Mouse (Mus musculus): Measurements from ENCODE around the gene Inpp4a. TPM values are rescaled to one million over a fixed set of nuclear protein-coding genes. Genes with fewer than 3 reads are reported as not detected.
A peak's percentile ranks its signal among the peaks of the same experiment; 100 is the strongest.

Gene Inpp4a
- polyA plus RNA-seq, 1 experiment, result 24.7 TPM

GRCm38 (mm10) chr1:37317644-37318285 is 18.1 kb downstream of the Inpp4a start:
- peaks cover 20% of the 10 kb centered on the region for H3K4me1 ChIP-seq (ENCODE audit: control insufficient read depth, insufficient read depth, low read length)
- no peak for DNase-seq
- WGBS, result 54% methylated on average over 7 of the region's 7 CpGs
- TF ChIP-seq POLR2A (IDR thresholded peaks at IDR 0.05; ENCODE audit: borderline replicate concordance, extremely low read depth, low read depth, low read length) (no peak), CTCF (IDR thresholded peaks at IDR 0.05; ENCODE audit: insufficient read depth, low read length) (no peak)
- H3K4me3 ChIP-seq (replicated peaks; ENCODE audit: extremely low read depth, low read depth, low read length), result no peak overlapping the region

DNA sequence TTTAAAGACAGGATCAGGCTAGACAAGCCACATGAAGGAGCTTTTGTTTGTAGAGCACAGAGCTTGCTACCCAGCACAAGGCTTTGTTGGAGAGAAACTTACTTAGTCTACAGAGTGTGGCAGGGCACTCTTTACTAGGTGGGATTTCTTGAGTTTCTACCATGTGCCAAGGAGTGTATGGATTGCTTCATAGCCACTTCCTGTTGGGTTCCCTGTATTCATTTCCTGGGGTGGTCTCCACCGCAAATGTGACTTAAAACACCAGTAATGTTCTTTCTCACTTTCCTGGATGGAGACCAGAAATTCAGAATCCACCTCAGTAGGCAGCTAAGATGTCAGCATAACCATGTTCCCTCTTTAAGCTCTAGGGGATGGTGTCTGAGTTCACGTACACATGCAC is 18.9 kb downstream of the Inpp4a start:
- TF ChIP-seq POLR2A (IDR thresholded peaks at IDR 0.05; ENCODE audit: borderline replicate concordance, extremely low read depth, low read depth, low read length) (no peak), CTCF (IDR thresholded peaks at IDR 0.05; ENCODE audit: insufficient read depth, low read length) (no peak)
- 62% methylated on average over 2 of the region's 2 CpGs for whole genome bisulfite sequencing
- no peak for DNase-seq
- H3K4me3 ChIP-seq (replicated peaks; ENCODE audit: extremely low read depth, low read depth, low read length), result no peak overlapping the region
- H3K4me1 ChIP-seq (ENCODE audit: control insufficient read depth, insufficient read depth, low read length), result peaks cover 19% of the 10 kb centered on the region

DNA sequence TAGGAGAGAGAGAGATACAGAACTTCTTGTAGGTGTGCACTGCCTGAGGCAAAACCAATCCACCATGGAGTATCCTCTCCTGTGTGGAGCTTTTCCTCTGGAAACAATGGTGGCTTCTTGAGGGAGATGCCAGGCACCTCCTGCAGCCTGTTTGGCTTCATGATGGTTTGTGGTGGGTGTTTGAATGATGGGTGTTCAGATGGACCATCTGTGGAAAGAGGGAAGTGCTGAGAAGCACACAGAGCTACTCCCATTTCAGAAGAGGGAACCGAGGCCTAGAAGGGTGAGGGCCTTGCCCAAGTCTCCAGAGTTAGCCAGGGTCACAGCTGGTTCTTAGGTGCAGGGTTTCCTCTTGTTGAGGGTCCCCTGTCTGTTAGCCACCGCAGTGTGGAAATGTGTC is 23.0 kb downstream of the Inpp4a start:
- Histone ChIP-seq H3K4me3 (replicated peaks; ENCODE audit: extremely low read depth, low read depth, low read length) (no peak overlapping the region), H3K4me1 (ENCODE audit: control insufficient read depth, insufficient read depth, low read length) (peaks cover 12% of the 10 kb centered on the region)
- TF ChIP-seq CTCF (IDR thresholded peaks at IDR 0.05; ENCODE audit: insufficient read depth, low read length), result no peak
- no peak for TF ChIP-seq POLR2A (IDR thresholded peaks at IDR 0.05; ENCODE audit: borderline replicate concordance, extremely low read depth, low read depth, low read length)
- 79% methylated on average over 2 of the region's 2 CpGs for WGBS
- no peak for DNase-seq

- no peak for TF ChIP-seq POLR2A (IDR thresholded peaks at IDR 0.05; ENCODE audit: borderline replicate concordance, extremely low read depth, low read depth, low read length)
- TF ChIP-seq CTCF (IDR thresholded peaks at IDR 0.05; ENCODE audit: insufficient read depth, low read length), result no peak
- Histone ChIP-seq H3K4me1 (ENCODE audit: control insufficient read depth, insufficient read depth, low read length) (peaks cover 9% of the 10 kb centered on the region), H3K4me3 (replicated peaks; ENCODE audit: extremely low read depth, low read depth, low read length) (no peak overlapping the region)
- 62% methylated on average over 4 of the region's 4 CpGs for WGBS
- no peak for DNase-seq
These were observed 23.5 kb downstream of the Inpp4a start for GRCm38 (mm10) chr1:37323208-37323607.

- no peak for DNase-seq
- Histone ChIP-seq H3K4me1 (ENCODE audit: control insufficient read depth, insufficient read depth, low read length) (peaks cover 7% of the 10 kb centered on the region), H3K4me3 (replicated peaks; ENCODE audit: extremely low read depth, low read depth, low read length) (no peak overlapping the region)
- TF ChIP-seq CTCF (IDR thresholded peaks at IDR 0.05; ENCODE audit: insufficient read depth, low read length), result no peak
- TF ChIP-seq POLR2A (IDR thresholded peaks at IDR 0.05; ENCODE audit: borderline replicate concordance, extremely low read depth, low read depth, low read length), result no peak
- 21% methylated on average over 5 of the region's 5 CpGs for WGBS
These were observed 24.9 kb downstream of the Inpp4a start for GRCm38 (mm10) chr1:37324569-37324968.

DNA sequence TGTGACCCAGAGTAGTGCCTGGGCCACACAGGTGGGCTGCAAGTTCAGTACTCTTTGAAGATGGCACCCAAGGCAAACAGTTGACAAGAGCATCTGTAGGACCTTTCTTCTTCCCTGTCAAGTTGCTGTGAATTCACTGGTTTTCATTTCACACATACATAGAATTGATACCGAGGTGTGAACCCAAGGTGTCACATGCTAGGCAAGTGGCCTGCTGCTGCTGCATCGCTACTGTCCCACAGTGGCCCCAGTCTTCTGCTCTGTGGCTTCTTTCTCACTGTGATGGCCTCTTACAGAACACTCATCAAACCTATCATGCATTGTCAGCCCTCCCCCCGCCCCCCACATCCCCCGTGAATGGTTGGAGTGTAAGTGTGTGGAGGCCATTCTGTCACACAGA is 27.6 kb downstream of the Inpp4a start:
- Histone ChIP-seq H3K4me3 (replicated peaks; ENCODE audit: extremely low read depth, low read depth, low read length) (no peak overlapping the region), H3K4me1 (ENCODE audit: control insufficient read depth, insufficient read depth, low read length) (peaks cover 7% of the 10 kb centered on the region)
- no peak for DNase-seq
- WGBS, result 79% methylated on average over 4 of the region's 4 CpGs
- no peak for TF ChIP-seq CTCF (IDR thresholded peaks at IDR 0.05; ENCODE audit: insufficient read depth, low read length)

DNA sequence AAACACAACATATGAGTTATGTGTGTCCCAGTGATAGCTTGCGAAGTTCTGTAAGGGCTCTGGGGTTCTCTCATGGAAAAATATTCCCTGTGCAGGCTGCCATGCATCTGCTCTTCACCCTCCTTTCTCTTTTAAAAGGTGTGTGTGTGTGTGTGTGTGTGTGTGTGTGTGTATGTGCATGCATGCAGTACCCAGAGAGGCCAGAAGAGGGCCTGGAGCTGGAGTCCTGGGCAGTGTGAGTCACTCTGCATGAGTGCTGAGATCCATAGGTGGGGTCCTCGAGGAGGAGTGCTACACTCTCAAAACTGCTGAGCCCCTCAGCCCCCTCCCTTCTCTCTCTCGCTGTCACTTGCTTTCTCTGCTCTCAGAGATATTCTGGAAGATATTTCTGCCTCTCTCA is 29.5 kb downstream of the Inpp4a start:
- no peak for DNase-seq
- H3K4me1 ChIP-seq (ENCODE audit: control insufficient read depth, insufficient read depth, low read length), result peaks cover under 1% of the 10 kb centered on the region; the same call in 1 of the 2 replicates
- WGBS, result 89% methylated on average over 3 of the region's 3 CpGs
- H3K4me3 ChIP-seq (replicated peaks; ENCODE audit: extremely low read depth, low read depth, low read length), result no peak overlapping the region
- TF ChIP-seq POLR2A (IDR thresholded peaks at IDR 0.05; ENCODE audit: borderline replicate concordance, extremely low read depth, low read depth, low read length) (no peak), CTCF (IDR thresholded peaks at IDR 0.05; ENCODE audit: insufficient read depth, low read length) (0 out of 2 replicates have a peak, but pooled peaks have one; percentile 4)

DNA sequence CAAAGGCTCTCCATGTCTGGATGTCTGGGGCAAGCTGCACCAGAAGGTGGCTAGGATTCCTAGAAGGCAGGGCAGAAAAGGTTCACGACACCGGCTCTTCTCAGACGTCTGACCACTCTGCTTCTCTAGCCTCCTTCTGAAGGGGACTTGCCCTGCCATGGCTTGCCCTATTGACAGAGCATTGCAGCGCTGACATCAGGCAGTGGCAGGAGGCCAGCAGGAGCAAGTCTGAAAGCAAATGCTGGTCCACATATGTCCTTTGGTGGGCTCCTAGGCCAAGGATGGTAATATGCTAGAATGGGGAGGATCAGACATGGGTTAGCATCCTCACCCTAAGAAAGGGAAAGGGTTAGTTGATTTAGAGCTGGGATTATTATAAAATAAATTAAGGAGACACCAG is 30.2 kb downstream of the Inpp4a start:
- no peak for TF ChIP-seq POLR2A (IDR thresholded peaks at IDR 0.05; ENCODE audit: borderline replicate concordance, extremely low read depth, low read depth, low read length)
- H3K4me3 ChIP-seq (replicated peaks; ENCODE audit: extremely low read depth, low read depth, low read length), result no peak overlapping the region
- no peaks in the 10 kb centered on the region for H3K4me1 ChIP-seq (ENCODE audit: control insufficient read depth, insufficient read depth, low read length)
- DNase-seq, result no peak
- 89% methylated on average over 4 of the region's 4 CpGs for WGBS

DNA sequence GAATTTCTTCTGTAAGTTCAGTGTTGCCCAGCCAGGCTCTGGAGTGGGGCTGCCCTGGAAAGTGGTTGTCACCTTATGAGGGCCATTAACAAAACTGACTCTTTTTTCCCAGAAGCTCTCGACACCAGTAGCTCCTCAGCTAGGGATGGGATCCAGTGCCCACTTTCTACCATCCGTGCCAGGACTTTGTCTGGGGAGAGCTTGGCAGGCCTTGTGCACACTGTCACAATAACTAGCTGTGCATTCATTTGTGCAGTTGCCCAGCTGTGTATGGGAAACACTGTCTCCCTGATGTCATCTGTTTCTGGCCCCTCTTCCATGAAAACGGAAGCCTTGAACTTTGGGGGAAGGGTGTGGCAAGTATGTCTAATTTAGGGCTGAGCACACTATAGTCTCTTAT is 33.1 kb downstream of the Inpp4a start:
- Histone ChIP-seq H3K4me1 (ENCODE audit: control insufficient read depth, insufficient read depth, low read length) (peaks cover 3% of the 10 kb centered on the region; the same call in 1 of the 2 replicates), H3K4me3 (replicated peaks; ENCODE audit: extremely low read depth, low read depth, low read length) (no peak overlapping the region)
- no peak for DNase-seq
- TF ChIP-seq CTCF (IDR thresholded peaks at IDR 0.05; ENCODE audit: insufficient read depth, low read length) (no peak), POLR2A (IDR thresholded peaks at IDR 0.05; ENCODE audit: borderline replicate concordance, extremely low read depth, low read depth, low read length) (no peak)
- WGBS, result 40% methylated on average over 3 of the region's 3 CpGs

DNA sequence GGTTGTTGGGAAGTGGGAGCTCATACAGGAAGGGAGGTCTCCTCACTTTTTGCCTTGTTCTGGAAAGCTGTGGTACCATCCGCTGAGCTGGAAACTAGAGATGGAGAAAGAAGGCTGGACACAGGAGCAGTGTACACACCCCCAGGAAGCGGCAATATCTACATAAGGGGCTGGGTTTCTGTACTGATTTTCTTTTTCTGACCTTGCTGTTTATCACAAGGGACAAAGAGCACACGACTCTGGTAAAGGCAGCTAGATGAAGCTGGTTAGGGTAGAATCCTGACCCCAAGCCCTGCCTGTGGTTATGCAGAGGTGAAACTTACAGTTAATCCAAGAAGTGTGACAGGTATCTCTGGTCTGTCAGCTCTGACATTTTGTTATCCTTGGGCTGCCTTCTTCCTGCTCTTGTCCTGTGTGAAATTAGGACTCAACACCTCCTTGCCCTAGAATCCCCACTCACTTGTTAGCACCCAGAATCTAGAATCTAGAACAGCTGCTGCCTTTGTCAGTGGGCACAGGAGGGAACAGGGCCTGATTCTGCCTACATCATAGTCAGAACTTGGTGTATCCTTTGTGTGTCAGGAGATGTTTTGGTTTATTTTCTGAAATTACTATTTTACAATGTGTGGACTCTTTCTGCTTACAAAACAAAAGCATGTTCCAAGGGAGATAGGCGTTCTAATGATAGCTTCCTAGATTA is 34.2 kb downstream of the Inpp4a start:
- H3K4me1 ChIP-seq (ENCODE audit: control insufficient read depth, insufficient read depth, low read length), result peaks cover 3% of the 10 kb centered on the region; the same call in 1 of the 2 replicates
- no peak for TF ChIP-seq POLR2A (IDR thresholded peaks at IDR 0.05; ENCODE audit: borderline replicate concordance, extremely low read depth, low read depth, low read length)
- TF ChIP-seq CTCF (IDR thresholded peaks at IDR 0.05; ENCODE audit: insufficient read depth, low read length), result no peak
- 74% methylated on average over 4 of the region's 4 CpGs for WGBS
- H3K4me3 ChIP-seq (replicated peaks; ENCODE audit: extremely low read depth, low read depth, low read length), result no peak overlapping the region
- DNase-seq, result no peak

Data from lung, adult 2 months (tissue).